Mouse (Mus musculus) spleen, adult 2 months (tissue): ENCODE results near the gene Aplp1.

Source experiments
- CTCF ChIP-seq: fragments of 200-500 bp; IDR thresholded peaks from 2 replicates; pipeline ENCODE4 v1.5.1; 2011; ENCODE audit warnings: mild to moderate bottlenecking, inconsistent platforms; ENCODE audit not compliant: insufficient read depth, insufficient read length, insufficient replicate concordance; ENCODE audit errors: extremely low read depth
- POLR2A ChIP-seq: fragments of 200-500 bp; IDR thresholded peaks from 2 replicates; pipeline ENCODE4 v1.6.1; 2011; ENCODE audit warnings: low read depth, low read length, inconsistent platforms

GRCm38 (mm10) chr7:30435156-30435555, 10.2 kb downstream of the Aplp1 start:
- no peak for TF ChIP-seq POLR2A
- no peak for TF ChIP-seq CTCF
